Mouse (Mus musculus): ENCODE measurements around the gene Tgif1.

DNA sequence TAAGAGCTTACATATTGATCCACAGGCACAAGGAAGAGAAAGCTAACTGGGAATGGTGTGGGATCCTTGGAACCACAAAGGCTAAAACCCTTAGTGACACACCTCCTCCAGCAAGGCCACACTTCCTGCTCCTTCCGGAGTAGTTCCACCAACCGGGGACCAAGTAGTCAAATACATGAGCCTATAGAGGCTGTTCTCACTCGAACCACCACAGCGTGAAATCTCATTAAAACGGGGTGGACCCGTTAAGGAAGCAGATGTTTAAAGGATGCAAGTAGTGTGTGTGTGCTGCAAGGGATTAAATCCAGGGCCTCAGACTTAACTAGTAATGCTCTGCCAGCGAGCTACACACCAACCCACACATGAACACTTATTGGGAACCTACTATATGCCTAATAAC, 27.8 kb upstream of the Tgif1 start:
- TF ChIP-seq EP300 (IDR thresholded peaks at IDR 0.05; ENCODE audit: insufficient read depth, low read depth, low read length) (no peak), CTCF (IDR thresholded peaks at IDR 0.05; ENCODE audit: low read depth, low read length) (no peak)
